Mouse (Mus musculus) lung, postnatal 36 days (tissue): ENCODE data around the gene Sucla2.
"Not testable (repeated sequence)": the region's sequence is repeated elsewhere in the genome, so short reads cannot be mapped to it uniquely, and the experiment has no call there.

ENCODE experiments used
- DNase-seq: peaks from one replicate; pipeline ENCODE4 v3.0.0; 2022; ENCODE audit warnings: mixed read lengths

Gene Sucla2

DNA sequence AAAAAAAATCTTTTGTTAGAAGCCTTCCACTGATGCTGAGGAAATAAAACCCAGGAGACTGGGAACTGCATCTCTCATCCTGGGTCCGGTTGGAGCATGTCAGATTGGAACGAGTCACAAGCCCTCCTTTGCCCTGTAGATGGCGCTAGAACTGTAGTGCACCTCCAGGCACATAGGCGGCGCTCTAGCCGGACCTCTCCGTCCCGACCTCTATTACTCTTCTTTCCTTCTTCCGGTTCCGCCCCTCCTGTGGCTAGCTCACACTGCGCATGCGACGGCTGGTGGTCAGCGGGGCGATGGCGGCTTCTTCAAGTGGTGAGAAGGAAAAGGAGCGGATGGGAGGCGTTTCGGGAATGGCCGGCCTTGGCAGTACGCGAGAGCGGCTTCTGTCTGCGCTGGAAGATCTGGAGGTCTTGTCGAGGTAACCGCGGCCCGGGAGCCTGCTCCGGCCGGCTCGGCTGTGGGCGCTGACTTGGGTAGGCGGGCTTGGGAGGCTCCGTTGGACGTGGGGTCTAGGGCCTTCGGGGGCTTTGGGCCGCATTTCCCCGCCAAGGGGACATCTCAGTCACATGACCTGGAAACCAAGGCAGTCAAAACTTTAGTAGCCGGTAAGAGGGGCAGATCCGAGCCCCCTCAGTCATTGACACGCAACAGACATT, 15.2 kb upstream of the Sucla2 start, which contains the start of gene Med4:
Med4 (plus strand) TSS at position 261 of the 659 bp plus-strand sequence.
- DNase-seq, result peak; percentile 97

DNA sequence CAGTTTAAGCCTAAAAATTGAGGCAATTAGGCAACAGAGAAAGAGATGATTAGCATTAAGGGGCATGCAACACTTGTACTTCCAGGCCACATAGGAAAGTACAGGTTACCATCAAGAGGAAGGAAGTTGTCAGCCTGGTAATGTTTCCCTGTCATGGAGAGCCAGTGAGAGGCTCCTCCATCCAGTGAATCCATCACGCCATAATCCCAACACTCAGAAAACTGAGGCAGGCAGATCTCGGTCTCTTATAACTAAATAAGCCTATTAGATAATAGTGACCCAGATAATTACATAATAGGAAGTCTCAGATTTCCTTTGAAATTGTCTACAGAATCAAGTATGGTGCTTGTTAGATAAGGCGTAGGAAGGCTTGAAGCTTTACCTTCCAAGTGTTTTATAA, 983 bp upstream of the Sucla2 start:
- no peak for DNase-seq

DNA sequence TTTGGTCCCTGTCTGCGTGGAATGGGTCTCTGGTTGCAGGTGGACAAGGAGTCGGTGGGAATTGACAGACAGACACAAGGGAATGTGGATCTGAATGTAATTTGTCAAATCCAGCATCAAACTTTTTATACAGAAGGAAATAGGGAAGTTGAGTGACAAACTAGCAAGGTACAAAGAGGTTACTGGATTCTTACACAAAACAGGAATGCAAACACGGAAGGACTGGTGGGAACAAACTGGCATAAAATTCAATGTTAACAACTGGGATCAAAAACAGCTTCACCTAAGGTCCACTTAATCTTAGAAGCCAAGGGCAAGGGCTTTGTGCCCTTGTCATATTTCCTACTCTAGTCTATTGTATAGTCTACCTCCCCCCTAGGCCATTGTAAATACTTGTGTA, 3.5 kb downstream of the Sucla2 start:
- DNase-seq, result not testable (repeated sequence)

DNA sequence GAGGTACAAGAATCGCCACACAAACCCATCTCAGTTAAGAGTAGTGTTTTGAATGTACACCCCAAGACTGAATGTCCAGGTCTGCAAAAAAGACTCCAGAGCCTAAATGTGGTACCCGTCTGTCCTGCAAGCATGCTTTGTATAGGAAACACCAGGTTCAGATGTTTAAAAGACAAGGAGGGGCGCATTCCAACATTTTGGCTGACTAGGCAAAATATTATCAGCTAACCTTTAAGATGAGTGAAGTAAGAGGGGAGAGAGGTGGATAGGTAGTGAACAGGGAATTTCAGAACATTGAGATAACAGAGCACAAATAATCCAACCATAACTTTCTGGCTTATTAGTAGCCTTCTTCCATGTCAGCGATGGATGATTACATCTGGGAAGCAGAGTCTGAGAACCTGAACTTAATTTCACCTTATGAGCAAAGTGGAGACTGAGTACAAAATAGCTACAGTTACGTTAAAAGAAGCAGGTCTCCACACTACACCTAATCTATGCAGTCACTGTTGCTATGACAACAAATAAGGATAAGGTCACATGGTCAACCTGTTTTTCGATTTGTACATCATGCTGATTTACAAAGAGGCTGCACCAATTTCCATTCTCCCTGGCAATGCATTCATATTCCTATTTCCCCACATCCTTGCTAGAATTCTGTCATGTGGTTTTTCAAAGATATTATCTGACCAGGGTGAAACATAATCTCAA, 8.8 kb downstream of the Sucla2 start:
- no peak for DNase-seq

GRCm38 (mm10) chr14:73535641-73536040, 10.5 kb downstream of the Sucla2 start:
- no peak for DNase-seq

DNA sequence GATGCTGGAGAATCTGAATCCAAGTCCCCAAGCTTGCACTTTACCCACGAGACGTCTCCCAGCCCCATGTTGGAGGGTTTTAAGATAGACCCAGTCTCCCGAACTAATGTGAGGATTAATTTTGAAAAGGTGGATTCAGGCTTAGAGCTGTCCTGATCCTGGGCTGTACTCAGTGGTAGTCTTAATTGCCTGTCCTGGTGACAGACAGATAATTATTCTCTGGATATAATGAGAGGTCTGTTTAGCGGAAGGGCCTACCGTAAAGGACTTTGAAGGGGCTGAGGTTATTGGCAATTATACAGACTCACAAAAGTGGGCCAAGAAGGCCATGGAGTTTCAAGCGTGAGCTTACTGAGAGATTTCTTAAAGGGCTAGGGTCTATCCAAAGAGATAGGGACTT, 18.7 kb downstream of the Sucla2 start:
- no peak for DNase-seq

GRCm38 (mm10) chr14:73547034-73547433, 21.9 kb downstream of the Sucla2 start:
- no peak for DNase-seq

- DNase-seq, result no peak
Observed at GRCm38 (mm10) chr14:73548051-73548450, 22.9 kb downstream of the Sucla2 start, which contains the start of gene Nudt15. Nudt15 (minus strand) TSS chr14:73548242.

GRCm38 (mm10) chr14:73550291-73550690, 25.2 kb downstream of the Sucla2 start:
- DNase-seq, result no peak

DNA sequence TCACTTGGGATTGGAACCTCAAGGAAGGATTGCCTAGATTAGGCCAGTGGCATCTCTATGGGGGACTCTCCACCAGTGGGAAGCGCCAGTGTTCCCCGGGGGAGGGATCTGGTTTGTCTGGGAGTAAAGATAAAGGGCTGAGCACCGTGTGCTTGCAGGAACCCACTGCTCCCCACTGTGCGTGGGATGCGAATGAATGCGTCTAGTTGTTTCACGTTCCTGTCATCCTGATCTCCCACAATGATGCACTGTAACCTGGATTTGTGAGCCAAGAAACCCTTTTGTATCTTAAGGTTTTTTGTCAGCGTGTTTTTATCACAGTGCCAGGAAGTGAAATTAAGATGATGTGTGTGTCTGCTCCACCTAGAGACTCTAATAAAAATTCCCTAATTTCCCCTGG, 25.6 kb downstream of the Sucla2 start:
- no peak for DNase-seq

GRCm38 (mm10) chr14:73551164-73551563, 26.0 kb downstream of the Sucla2 start:
- DNase-seq, result no peak

GRCm38 (mm10) chr14:73552341-73553121, 27.4 kb downstream of the Sucla2 start:
- DNase-seq, result peak; percentile 97

DNA sequence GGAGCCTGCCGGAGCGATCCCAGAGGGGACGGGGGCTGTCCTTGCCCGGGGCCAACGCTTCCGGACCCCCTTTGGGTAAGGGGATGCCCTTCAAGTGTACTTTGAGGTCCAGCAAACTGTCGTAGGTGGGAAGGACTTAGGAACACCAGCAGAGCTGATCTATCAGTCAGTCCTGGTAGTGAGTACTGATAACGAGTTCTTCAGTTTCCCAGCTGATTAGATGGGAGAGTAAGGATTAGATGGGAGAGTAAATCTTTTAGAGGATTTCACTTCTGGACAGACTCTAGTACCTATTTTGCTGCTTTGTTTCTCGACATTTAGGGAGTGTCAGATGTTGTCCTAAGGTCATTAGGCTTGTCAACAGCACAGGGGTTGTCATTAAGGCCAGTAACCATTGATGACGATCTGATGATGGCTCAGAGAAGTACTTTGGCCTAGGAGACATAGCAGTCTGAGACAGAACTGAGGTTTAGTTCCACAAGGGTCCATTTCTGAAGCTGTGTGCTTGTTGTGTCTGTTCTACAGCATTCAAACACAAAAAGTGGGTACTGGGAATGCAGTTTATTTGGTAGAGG, 28.1 kb downstream of the Sucla2 start:
- DNase-seq, result no peak

GRCm38 (mm10) chr14:73569831-73570230, 44.7 kb downstream of the Sucla2 start:
- not testable (repeated sequence) for DNase-seq

DNA sequence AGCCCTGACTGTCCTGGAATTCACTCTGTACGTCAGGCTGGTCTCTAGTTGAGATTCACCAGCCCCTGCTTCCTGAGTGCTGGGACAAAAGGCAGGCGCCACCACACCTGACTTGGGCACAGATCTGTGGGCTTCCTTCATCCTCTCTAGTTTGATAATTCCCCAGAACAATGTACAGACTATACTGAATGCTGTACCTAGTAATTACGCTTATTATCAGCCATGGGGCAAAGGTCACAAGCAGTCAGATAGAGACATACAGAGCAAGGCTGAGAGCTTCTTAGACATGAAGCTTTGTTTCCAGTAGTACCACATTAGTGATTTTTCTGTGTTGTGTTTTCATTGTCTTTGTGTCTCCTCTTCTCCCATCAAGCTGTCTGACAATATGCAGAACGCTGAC, 46.0 kb downstream of the Sucla2 start:
- DNase-seq, result no peak

DNA sequence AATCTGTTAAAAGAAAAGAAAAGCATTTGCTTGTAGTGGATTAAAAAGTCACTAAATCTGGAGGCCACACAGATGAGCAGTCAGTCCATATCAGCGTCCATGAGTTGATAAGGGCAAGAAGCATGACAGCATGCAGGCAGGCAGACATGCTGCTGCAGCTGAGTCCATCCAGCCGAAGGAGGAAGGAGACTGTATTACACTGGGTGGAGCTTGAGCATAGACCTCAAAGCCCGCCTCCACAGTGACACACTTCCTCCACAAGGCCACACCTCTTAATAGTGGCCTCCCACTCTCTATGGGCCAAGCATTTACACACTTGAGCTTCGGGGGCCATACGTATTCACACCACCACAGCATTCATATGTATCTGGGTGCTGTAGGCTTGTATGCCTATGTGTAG, 48.9 kb downstream of the Sucla2 start:
- no peak for DNase-seq

DNA sequence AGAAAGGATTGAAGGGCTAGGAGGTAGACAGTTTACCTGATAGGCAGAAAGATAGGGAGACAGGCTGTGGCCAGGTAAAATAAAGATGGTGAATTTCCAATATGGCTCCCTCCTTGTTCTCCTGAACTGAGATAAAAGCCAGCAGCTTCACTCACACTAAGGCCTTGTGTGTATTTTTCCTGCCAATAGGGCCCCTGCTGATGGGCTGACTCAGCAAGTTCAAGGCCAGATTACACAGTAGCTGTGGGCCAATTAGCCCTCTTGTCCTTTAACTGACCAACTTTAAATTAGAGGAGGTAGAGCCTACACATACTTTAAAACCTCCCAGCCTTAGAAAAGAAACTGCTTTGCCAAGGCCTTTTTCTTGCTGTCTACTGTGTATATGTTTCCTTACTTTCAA, 51.2 kb downstream of the Sucla2 start:
- DNase-seq, result no peak

- DNase-seq, result peak; percentile 17
Observed at GRCm38 (mm10) chr14:73588080-73588479, 63.0 kb downstream of the Sucla2 start.

GRCm38 (mm10) chr14:73592166-73592565, 67.0 kb downstream of the Sucla2 start:
- DNase-seq, result no peak

- DNase-seq, result no peak
Observed at GRCm38 (mm10) chr14:73599720-73600119, 74.6 kb downstream of the Sucla2 start.

- DNase-seq, result peak; percentile 4
Observed at GRCm38 (mm10) chr14:73607732-73608131, 82.6 kb downstream of the Sucla2 start.

- no peak for DNase-seq
Observed at GRCm38 (mm10) chr14:73608668-73609481, 83.8 kb downstream of the Sucla2 start.
